Mouse (Mus musculus): ENCODE measurements at regions not wholly inside any gene's neighbourhood (a gene's known extent, or its start where the extent isn't known, plus 50 kb on each side); places are given as distances from the start of the nearest gene placed in this dataset.

DNA sequence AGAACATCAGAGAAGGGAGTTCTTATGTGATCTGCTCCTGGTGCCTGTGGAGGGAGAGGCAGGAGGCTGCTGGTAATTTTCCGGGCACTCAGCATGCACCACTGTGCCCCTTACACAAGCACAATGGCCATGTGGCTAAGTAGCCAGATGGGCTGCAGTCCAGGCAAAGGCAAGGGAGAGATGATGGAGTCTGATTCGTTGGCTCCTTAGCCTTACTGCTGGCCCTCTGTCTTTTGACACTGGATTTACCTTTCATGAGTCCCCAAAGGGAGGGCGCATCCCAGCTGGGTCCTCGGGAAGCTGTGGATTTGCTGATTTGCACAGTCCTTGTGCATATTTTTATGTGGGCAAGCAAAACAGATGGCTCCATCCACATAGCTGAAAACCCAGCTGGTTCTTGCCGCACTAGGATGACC, 75.6 kb upstream of the 1700025G04Rik start:
- DNase-seq (ENCODE audit: low read depth) = no peak

DNA sequence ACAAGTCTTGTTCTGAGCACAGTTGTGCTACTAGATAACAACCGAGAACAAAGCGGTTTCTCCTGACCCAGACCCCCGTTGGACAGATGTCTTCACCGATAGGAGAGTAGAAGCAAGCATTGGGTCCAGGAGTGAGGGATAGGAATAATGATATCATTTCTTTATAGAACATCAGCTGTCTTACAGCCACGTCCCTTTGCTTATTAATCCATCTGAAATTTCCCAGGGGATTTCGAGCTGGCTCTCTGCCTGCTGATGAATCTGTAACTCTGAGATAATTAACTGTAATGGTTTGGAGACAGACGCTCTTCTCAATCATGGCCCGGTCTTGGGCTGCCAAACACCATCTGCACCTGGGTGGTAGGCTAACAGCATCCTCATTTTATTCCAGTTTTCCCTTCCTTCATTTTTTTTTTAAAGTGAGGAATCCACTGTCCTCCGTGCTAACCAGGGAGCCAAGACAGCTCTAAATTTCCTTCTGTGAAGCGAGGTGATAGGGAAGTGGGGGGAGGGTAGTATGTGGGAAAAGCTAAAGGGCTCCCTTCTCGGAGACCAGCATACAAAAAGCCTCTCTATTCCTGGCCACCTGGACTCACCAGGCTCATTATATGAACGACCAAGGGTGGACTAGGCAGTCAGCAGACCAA, 75.0 kb upstream of the 1700025G04Rik start:
- DNase-seq (ENCODE audit: low read depth) = no peak

DNA sequence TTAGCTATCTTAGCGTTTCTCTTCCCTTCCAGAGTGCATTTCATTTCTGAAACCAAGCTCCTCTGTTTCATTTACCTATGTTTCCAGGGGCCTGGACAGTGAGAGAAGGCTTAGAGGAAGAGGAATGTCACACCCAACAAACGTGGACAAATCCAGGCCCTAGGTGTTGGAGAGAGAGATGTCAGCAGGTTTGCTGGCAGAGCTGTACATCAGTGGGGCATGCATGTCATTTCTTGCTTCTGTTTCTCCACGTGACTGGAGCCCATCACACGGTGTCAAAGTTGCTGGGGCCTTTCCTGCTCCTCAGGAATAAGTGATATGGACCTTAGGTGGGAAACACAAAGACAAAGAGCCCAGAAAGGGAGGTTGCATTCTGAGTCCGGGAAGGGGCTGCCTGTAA, 74.3 kb upstream of the 1700025G04Rik start:
- DNase-seq (ENCODE audit: low read depth) = no peak

DNA sequence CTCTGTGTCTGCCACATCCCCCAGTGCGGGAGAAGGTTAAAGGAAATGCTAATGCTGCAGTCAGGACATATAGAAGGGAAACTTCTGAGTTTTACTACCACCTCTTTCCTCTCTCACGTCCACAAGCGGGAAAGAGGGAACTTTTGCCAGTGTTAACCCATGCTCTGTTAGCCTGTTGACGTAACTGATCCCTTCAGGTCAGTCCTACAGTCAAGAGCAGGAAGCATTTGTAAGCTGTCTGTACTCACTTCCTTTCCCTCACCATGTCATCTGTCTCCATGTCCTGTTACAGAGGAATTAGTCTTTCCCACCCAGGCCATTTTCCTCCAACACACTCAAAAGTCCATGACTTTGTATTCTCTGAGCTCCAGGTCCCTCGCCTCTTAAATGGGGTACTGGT, 62.5 kb upstream of the 1700025G04Rik start:
- peak; percentile 13 for DNase-seq (ENCODE audit: low read depth)

DNA sequence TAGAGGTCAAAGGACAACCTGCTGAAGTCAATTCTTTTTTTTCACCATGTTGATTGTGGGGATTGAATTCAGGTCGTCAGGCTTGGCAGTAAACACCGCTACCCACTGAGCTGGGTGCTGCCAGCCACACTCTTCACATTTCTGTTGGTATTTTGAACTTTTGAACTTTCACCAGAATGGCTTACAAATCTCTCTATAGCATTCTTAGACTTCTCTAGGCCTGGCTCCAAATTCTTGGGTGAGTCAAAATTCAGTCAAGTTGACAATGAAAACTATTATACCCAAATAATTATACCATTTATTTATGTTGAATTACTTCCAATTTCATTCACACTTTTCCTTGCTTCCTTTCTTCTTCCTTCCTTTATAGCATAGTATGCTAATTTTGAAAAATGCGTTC, 58.8 kb upstream of the 1700025G04Rik start:
- DNase-seq (ENCODE audit: low read depth) = no peak

DNA sequence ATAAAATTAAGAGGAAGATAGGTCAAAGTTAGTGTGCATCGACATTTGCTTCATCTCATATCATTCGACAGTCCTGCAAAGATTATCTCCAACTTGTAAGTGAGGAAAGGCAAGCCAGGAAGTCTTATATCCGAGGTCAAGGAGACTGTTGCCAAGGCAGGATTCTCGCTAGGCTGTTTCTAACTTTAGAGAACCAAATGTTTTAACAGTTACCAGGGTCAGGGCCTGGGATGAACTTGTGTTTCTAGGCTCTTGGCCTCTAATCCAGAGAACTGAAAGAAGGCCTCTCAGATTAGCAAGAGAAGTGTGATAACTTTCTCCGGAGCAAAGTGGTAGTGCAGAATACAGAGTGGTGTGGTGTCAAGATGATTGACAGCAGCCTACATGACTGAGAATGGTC, 50.2 kb upstream of the 1700025G04Rik start:
- no peak for DNase-seq (ENCODE audit: low read depth)

Data from naive thymus-derived CD4-positive, alpha-beta T cell, adult 2 months (primary cell).